Mouse (Mus musculus) neural tube, embryonic 13.5 days (tissue): ENCODE measurements at regions not wholly inside any gene's neighbourhood (a gene's known extent, or its start where the extent isn't known, plus 50 kb on each side); places are given as distances from the start of the nearest gene placed in this dataset.

ENCODE experiments used
- ATAC-seq: fragments of 200-750 bp; cut with Nextera tagmentation; 2 replicates; pipeline ENCODE4 v1.8.0; 2017; ENCODE audit warnings: low read depth, mild to moderate bottlenecking, moderate TSS enrichment, moderate library complexity
- H3K27ac ChIP-seq: fragments of 300-500 bp; sonication (generic); replicated peaks from 2 replicates; pipeline ENCODE4 v1.5.1; 2015; ENCODE audit warnings: moderate library complexity, mild to moderate bottlenecking, inconsistent platforms
- H3K27me3 ChIP-seq: fragments of 300-500 bp; sonication (generic); 2 replicates; pipeline ENCODE4 v1.6.1; 2015; ENCODE audit warnings: mild to moderate bottlenecking, inconsistent platforms
- H3K36me3 ChIP-seq: fragments of 300-500 bp; sonication (generic); 2 replicates; pipeline ENCODE4 v1.6.1; 2015; ENCODE audit warnings: mild to moderate bottlenecking, inconsistent platforms
- H3K4me1 ChIP-seq: fragments of 300-500 bp; sonication (generic); replicated peaks from 2 replicates; pipeline ENCODE4 v1.6.1; 2015; ENCODE audit warnings: inconsistent platforms
- H3K4me2 ChIP-seq: fragments of 300-500 bp; sonication (generic); 2 replicates; pipeline ENCODE4 v1.6.1; 2015; ENCODE audit warnings: inconsistent platforms, mild to moderate bottlenecking, moderate library complexity
- H3K4me3 ChIP-seq: fragments of 300-500 bp; sonication (generic); 2 replicates; pipeline ENCODE4 v1.5.1; 2015; ENCODE audit warnings: mild to moderate bottlenecking, inconsistent platforms
- H3K9ac ChIP-seq: fragments of 300-500 bp; sonication (generic); 2 replicates; pipeline ENCODE4 v1.6.1; 2015; ENCODE audit warnings: moderate library complexity, mild to moderate bottlenecking, inconsistent platforms
- H3K9me3 ChIP-seq: fragments of 300-500 bp; sonication (generic); 2 replicates; pipeline ENCODE4 v1.6.1; 2016; ENCODE audit warnings: inconsistent platforms
- WGBS: fragments of 180-500 bp; shearing (Covaris S2); methylation state at CpG from one replicate; pipeline ENCODE4 v1.1.7; 2015; 5-methylcytosine and 5-hydroxymethylcytosine counted together

DNA sequence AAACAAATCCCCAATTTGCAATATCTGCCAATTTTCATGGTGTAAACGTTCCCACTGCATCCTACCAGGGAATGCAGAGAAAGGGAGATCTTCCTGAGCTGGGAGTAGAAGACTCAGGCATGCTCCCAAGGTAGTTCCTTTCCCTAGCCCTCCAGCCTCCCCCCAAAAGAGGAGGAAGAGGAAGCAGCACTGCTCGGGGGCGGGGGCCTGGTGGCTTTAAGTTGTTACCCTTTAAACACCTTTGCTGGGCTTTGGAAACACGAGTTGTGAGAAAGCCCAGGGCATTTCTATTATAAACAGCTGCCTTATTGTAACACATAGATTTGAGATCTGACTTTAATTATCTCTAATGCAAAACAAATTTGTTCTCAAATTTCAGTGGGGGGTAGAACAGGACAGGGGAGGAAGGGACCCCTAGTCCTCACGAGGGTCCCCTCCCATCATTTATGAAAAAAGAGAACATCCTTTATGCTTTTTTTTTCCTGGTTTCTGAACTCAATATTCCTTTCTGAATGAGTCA, 87.4 kb upstream of the Gdnf start:
- no peak overlapping the region for H3K4me3 ChIP-seq
- no peaks in the 10 kb centered on the region for H3K4me1 ChIP-seq
- H3K27ac ChIP-seq = no peak overlapping the region
- H3K36me3 ChIP-seq = no peaks in the 10 kb centered on the region
- no peaks in the 10 kb centered on the region for H3K9me3 ChIP-seq
- H3K9ac ChIP-seq = no peak overlapping the region
- no peak overlapping the region for H3K4me2 ChIP-seq
- H3K27me3 ChIP-seq = no peaks in the 10 kb centered on the region
- 61% methylated on average over 5 of the region's 5 CpGs for WGBS
- ATAC-seq = no peak

DNA sequence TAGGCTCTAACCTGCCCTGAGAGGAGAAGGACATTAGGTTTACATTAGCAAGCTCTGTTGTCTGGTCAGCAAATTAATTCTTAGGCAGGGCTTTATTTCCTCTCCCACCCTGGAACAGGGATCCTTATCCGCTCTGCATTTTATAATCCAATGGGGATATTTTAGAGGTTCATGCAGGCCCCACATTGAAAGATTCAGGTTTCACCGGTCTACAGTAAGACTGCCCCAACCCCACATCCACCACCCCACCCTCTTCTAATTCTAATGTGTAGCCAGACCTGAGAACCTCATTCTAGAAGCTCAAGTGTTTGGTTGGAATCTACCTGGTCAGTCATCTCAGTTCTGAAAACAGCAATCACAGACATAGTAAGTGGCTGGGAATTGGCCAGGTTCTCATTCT, 86.9 kb upstream of the Gdnf start:
- H3K9me3 ChIP-seq = no peaks in the 10 kb centered on the region
- no peak overlapping the region for H3K4me2 ChIP-seq
- no peak overlapping the region for H3K4me3 ChIP-seq
- H3K27ac ChIP-seq = no peak overlapping the region
- no peaks in the 10 kb centered on the region for H3K4me1 ChIP-seq
- H3K36me3 ChIP-seq = no peaks in the 10 kb centered on the region
- H3K27me3 ChIP-seq = no peaks in the 10 kb centered on the region
- ATAC-seq = no peak
- WGBS = 93% methylated on average over 2 of the region's 2 CpGs
- no peak overlapping the region for H3K9ac ChIP-seq

DNA sequence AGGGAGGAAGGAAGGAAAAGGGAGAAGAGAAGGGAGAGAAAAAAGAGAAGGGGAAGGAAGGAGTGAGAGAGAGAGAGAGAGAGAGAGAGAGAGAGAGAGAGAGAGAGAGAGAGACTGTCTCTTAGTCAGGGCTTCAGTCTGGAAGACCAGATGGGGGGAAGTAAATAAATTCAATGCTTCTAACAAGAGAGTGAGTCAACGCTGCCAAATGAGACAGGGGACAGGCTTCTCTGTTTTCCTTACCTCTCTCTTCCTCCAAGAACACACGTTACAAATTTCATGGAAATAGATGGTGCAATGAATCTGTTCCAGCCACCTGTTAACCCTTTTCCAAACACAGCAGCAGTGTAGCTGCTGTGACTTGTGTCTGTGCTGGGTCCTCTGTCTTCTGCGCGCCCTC, 85.1 kb upstream of the Gdnf start:
- Histone ChIP-seq H3K9ac (no peak overlapping the region), H3K4me1 (no peaks in the 10 kb centered on the region), H3K36me3 (no peaks in the 10 kb centered on the region), H3K27me3 (no peaks in the 10 kb centered on the region), H3K4me3 (no peak overlapping the region), H3K27ac (no peak overlapping the region), H3K9me3 (no peaks in the 10 kb centered on the region), H3K4me2 (no peak overlapping the region)
- 77% methylated on average over 4 of the region's 4 CpGs for WGBS
- no peak for ATAC-seq

DNA sequence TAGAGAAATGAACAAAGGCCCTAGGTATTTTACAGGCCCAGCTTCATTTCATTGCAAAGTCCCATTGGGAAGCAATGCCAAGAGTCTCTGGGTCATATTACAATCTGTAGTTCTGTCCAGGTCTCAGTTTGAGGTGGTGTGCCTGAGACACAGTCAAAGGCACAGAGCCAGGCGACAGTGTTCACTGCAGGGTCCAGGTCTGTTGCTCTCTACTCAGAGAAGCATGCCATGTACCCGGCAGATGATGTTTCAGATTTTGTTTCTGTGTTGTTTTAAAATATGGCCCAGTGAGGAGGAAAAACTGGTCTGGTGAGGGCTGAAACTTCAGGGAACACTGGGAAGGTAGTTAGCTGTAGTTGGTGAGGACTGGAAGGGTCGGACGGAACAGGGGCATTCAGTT, 63.1 kb upstream of the Gdnf start:
- WGBS = 84% methylated on average over 4 of the region's 4 CpGs

DNA sequence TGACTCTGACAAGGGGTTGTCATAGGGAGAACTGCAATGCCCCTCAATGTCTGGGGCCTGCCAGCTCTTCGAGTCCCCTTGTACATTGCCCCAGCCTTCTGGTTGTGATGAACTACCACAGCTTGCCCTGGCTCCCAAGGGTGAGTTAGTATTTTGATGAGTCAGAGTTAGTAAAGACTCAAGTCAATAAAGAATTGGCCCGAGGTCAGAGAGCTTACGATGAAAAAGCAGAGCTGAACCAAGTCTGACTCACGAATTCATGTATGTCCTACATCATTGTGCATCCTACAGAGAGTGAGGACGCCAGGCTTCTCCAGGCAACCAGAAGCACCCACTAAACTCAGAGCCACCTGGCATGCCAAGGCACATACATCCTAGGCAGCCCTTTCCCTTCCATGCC, 60.2 kb upstream of the Gdnf start:
- WGBS = 91% methylated on average over 5 of the region's 5 CpGs
- Histone ChIP-seq H3K27me3 (no peaks in the 10 kb centered on the region), H3K4me2 (no peak overlapping the region), H3K9me3 (no peaks in the 10 kb centered on the region), H3K27ac (no peak overlapping the region), H3K4me3 (no peak overlapping the region), H3K36me3 (no peaks in the 10 kb centered on the region), H3K4me1 (no peaks in the 10 kb centered on the region), H3K9ac (no peak overlapping the region)
- no peak for ATAC-seq

More for the DNA sequence above, 63.1 kb upstream of the Gdnf start:
- H3K4me2 ChIP-seq = no peak overlapping the region
- no peak overlapping the region for H3K9ac ChIP-seq
- H3K9me3 ChIP-seq = no peaks in the 10 kb centered on the region
- ATAC-seq = no peak
- H3K36me3 ChIP-seq = no peaks in the 10 kb centered on the region
- H3K27ac ChIP-seq = no peak overlapping the region
- no peak overlapping the region for H3K4me3 ChIP-seq
- no peaks in the 10 kb centered on the region for H3K27me3 ChIP-seq
- H3K4me1 ChIP-seq = no peaks in the 10 kb centered on the region
